Mouse (Mus musculus): ENCODE measurements at regions not wholly inside any gene's neighbourhood (a gene's known extent, or its start where the extent isn't known, plus 50 kb on each side); places are given as distances from the start of the nearest gene placed in this dataset.

DNA sequence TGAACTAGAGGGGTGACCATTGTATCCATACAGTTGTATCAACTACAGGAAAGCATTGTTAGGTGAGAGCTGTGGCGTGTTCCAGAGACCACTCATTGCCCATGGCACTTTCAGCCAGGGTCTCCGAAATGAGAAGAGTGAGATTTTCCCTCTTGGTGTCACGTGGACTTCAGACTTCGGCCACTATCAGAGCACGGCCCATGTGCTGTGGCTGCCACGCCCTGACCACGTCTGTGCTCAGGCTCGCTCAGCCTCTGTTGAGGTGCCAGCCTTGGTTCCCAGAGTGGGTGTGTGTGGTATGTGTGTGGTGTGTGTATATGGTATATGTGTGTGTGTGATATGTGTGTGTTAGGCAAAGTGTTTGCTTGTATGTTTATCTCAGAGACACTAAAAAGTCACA, 144.6 kb downstream of the Enc1 start:
- H3K36me3 ChIP-seq (ENCODE audit: control insufficient read depth, insufficient read depth, low read length): no peaks in the 10 kb centered on the region
- ATAC-seq (ENCODE audit: low read depth) (no peak), DNase-seq (ENCODE audit: low spot score) (no peak)
- no peak overlapping the region for H3K27ac ChIP-seq (replicated peaks; ENCODE audit: low read depth, low read length)
- H3K27me3 ChIP-seq (replicated peaks; ENCODE audit: control insufficient read depth, insufficient read depth, low read length): no peaks in the 10 kb centered on the region
- no peak overlapping the region for H3K4me3 ChIP-seq (ENCODE audit: low read depth, low read length)
- H3K9ac ChIP-seq (ENCODE audit: low read depth, low read length): no peak overlapping the region
- H3K4me1 ChIP-seq (ENCODE audit: control insufficient read depth, insufficient read depth, low read length): peaks cover 18% of the 10 kb centered on the region
- 96% methylated on average over 8 of the region's 8 CpGs for WGBS
- no peak overlapping the region for H3K4me2 ChIP-seq (ENCODE audit: low read depth, low read length)
- H3K9me3 ChIP-seq (ENCODE audit: control insufficient read depth, low read length): no peaks in the 10 kb centered on the region

GRCm38 (mm10) chr13:97384091-97384777, 143.3 kb downstream of the Enc1 start:
- whole genome bisulfite sequencing: 65% methylated on average over 16 of the region's 16 CpGs
- Histone ChIP-seq H3K27me3 (replicated peaks; ENCODE audit: control insufficient read depth, insufficient read depth, low read length) (no peaks in the 10 kb centered on the region), H3K9ac (ENCODE audit: low read depth, low read length) (no peak overlapping the region), H3K9me3 (ENCODE audit: control insufficient read depth, low read length) (no peaks in the 10 kb centered on the region), H3K36me3 (ENCODE audit: control insufficient read depth, insufficient read depth, low read length) (no peaks in the 10 kb centered on the region), H3K27ac (replicated peaks; ENCODE audit: low read depth, low read length) (no peak overlapping the region), H3K4me2 (ENCODE audit: low read depth, low read length) (no peak overlapping the region), H3K4me1 (ENCODE audit: control insufficient read depth, insufficient read depth, low read length) (peaks cover 16% of the 10 kb centered on the region), H3K4me3 (ENCODE audit: low read depth, low read length) (no peak overlapping the region)
- ATAC-seq (ENCODE audit: low read depth): no peak
- DNase-seq (ENCODE audit: low spot score): no peak

GRCm38 (mm10) chr13:97383351-97383750, 142.4 kb downstream of the Enc1 start:
- no peak for ATAC-seq (ENCODE audit: low read depth)
- peaks cover 9% of the 10 kb centered on the region; the same call in 1 of the 2 replicates for H3K4me1 ChIP-seq (ENCODE audit: control insufficient read depth, insufficient read depth, low read length)
- no peaks in the 10 kb centered on the region for H3K36me3 ChIP-seq (ENCODE audit: control insufficient read depth, insufficient read depth, low read length)
- peak; percentile 70 for DNase-seq (ENCODE audit: low spot score)
- WGBS: 22% methylated on average over 4 of the region's 4 CpGs
- no peak overlapping the region for H3K27ac ChIP-seq (replicated peaks; ENCODE audit: low read depth, low read length)
- H3K4me2 ChIP-seq (ENCODE audit: low read depth, low read length): no peak overlapping the region
- no peaks in the 10 kb centered on the region for H3K9me3 ChIP-seq (ENCODE audit: control insufficient read depth, low read length)
- H3K9ac ChIP-seq (ENCODE audit: low read depth, low read length): no peak overlapping the region
- no peaks in the 10 kb centered on the region for H3K27me3 ChIP-seq (replicated peaks; ENCODE audit: control insufficient read depth, insufficient read depth, low read length)
- no peak overlapping the region for H3K4me3 ChIP-seq (ENCODE audit: low read depth, low read length)

GRCm38 (mm10) chr13:97380366-97380765, 139.5 kb downstream of the Enc1 start:
- whole genome bisulfite sequencing: 66% methylated on average over 11 of the region's 11 CpGs

DNA sequence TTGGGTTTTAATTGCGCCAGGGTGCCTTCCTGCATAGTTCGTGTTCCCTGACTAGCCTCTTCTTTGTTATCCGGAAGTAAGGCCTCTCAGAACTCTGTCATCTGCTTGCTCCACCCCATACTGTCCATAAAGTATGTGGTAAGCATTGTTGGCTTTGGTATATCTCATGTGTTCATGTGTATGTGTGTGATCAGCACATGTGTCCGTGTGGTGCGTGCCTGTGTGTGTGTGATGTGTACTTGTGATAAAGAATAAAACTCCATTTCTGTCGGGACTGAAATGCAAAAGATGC, 135.3 kb downstream of the Enc1 start:
- Histone ChIP-seq H3K9ac (ENCODE audit: low read depth, low read length) (no peak overlapping the region), H3K27ac (replicated peaks; ENCODE audit: low read depth, low read length) (no peak overlapping the region), H3K4me3 (ENCODE audit: low read depth, low read length) (no peak overlapping the region), H3K4me2 (ENCODE audit: low read depth, low read length) (no peak overlapping the region), H3K27me3 (replicated peaks; ENCODE audit: control insufficient read depth, insufficient read depth, low read length) (no peaks in the 10 kb centered on the region), H3K9me3 (ENCODE audit: control insufficient read depth, low read length) (no peaks in the 10 kb centered on the region), H3K36me3 (ENCODE audit: control insufficient read depth, insufficient read depth, low read length) (no peaks in the 10 kb centered on the region), H3K4me1 (ENCODE audit: control insufficient read depth, insufficient read depth, low read length) (0 out of 2 replicates have a peak, but pooled peaks cover 3% of the 10 kb centered on the region)
- ATAC-seq (ENCODE audit: low read depth) (peak; percentile 48; the same call in 1 of the 2 replicates), DNase-seq (ENCODE audit: low spot score) (no peak)
- WGBS: 51% methylated on average over 6 of the region's 6 CpGs

More at GRCm38 (mm10) chr13:97380366-97380765, 139.5 kb downstream of the Enc1 start:
- DNase-seq (ENCODE audit: low spot score) (peak; percentile 35), ATAC-seq (ENCODE audit: low read depth) (no peak)
- Histone ChIP-seq H3K36me3 (ENCODE audit: control insufficient read depth, insufficient read depth, low read length) (no peaks in the 10 kb centered on the region), H3K27ac (replicated peaks; ENCODE audit: low read depth, low read length) (no peak overlapping the region), H3K4me3 (ENCODE audit: low read depth, low read length) (no peak overlapping the region), H3K4me1 (ENCODE audit: control insufficient read depth, insufficient read depth, low read length) (0 out of 2 replicates have a peak, but pooled peaks cover 11% of the 10 kb centered on the region), H3K4me2 (ENCODE audit: low read depth, low read length) (no peak overlapping the region), H3K9me3 (ENCODE audit: control insufficient read depth, low read length) (no peaks in the 10 kb centered on the region), H3K27me3 (replicated peaks; ENCODE audit: control insufficient read depth, insufficient read depth, low read length) (no peaks in the 10 kb centered on the region), H3K9ac (ENCODE audit: low read depth, low read length) (no peak overlapping the region)

- H3K9me3 ChIP-seq (ENCODE audit: control insufficient read depth, low read length): no peaks in the 10 kb centered on the region
- peak; percentile 42 for DNase-seq (ENCODE audit: low spot score)
- H3K27me3 ChIP-seq (replicated peaks; ENCODE audit: control insufficient read depth, insufficient read depth, low read length): no peaks in the 10 kb centered on the region
- H3K4me1 ChIP-seq (ENCODE audit: control insufficient read depth, insufficient read depth, low read length): 0 out of 2 replicates have a peak, but pooled peaks cover 3% of the 10 kb centered on the region
- no peak overlapping the region for H3K9ac ChIP-seq (ENCODE audit: low read depth, low read length)
- H3K4me3 ChIP-seq (ENCODE audit: low read depth, low read length): no peak overlapping the region
- H3K4me2 ChIP-seq (ENCODE audit: low read depth, low read length): no peak overlapping the region
- no peak overlapping the region for H3K27ac ChIP-seq (replicated peaks; ENCODE audit: low read depth, low read length)
- H3K36me3 ChIP-seq (ENCODE audit: control insufficient read depth, insufficient read depth, low read length): no peaks in the 10 kb centered on the region
- 0 out of 2 replicates have a peak, but pooled peaks have one; percentile 47 for ATAC-seq (ENCODE audit: low read depth)
- 37% methylated on average over 14 of the region's 14 CpGs for WGBS
Observed at GRCm38 (mm10) chr13:97375501-97376231, 134.8 kb downstream of the Enc1 start.

DNA sequence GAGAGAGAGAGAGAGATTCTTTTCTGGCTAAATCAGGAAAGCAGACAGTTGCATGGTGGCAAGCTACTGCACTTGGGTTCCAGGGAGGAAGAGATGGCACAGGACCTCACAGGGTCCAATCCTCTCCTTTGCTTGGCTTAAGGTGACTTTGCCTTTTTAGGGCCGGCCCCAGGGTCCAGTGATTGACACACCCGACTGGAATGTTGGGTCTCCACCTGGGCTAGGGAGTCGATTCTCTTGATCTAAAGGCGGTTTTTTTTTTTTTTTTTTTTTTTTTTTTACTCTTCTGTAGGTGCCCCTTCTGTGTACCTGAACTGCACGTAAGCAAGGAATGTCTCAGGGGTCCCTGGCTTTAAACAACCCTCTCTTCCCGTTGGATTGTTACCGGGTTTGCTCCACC, 131.4 kb downstream of the Enc1 start:
- WGBS: 40% methylated on average over 7 of the region's 7 CpGs
- Histone ChIP-seq H3K4me1 (ENCODE audit: control insufficient read depth, insufficient read depth, low read length) (0 out of 2 replicates have a peak, but pooled peaks cover 3% of the 10 kb centered on the region), H3K36me3 (ENCODE audit: control insufficient read depth, insufficient read depth, low read length) (no peaks in the 10 kb centered on the region), H3K4me3 (ENCODE audit: low read depth, low read length) (no peak overlapping the region), H3K27ac (replicated peaks; ENCODE audit: low read depth, low read length) (no peak overlapping the region), H3K27me3 (replicated peaks; ENCODE audit: control insufficient read depth, insufficient read depth, low read length) (no peaks in the 10 kb centered on the region; the same call in 1 of the 2 replicates), H3K4me2 (ENCODE audit: low read depth, low read length) (no peak overlapping the region), H3K9me3 (ENCODE audit: control insufficient read depth, low read length) (no peaks in the 10 kb centered on the region), H3K9ac (ENCODE audit: low read depth, low read length) (no peak overlapping the region)
- no peak for DNase-seq (ENCODE audit: low spot score)
- ATAC-seq (ENCODE audit: low read depth): no peak

DNA sequence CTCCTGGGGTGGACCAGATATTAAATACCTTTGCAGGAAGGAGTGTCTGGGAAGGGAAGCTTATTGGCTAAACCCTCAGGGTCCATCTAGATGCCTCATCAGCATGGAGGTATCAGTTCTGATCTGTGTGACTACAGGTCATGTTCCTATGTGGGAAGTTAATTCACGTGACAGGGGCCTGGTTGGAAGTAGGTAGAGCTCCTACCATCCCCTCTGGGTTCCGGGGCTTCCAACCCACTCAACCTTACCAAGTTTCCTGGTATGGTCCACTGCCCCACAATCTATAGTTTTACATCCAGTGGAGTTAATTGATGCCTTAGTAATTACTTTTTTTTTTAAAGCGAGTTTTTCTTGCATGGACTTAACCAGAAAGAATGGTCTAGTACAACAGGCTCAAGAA, 130.3 kb downstream of the Enc1 start:
- DNase-seq (ENCODE audit: low spot score): no peak
- no peaks in the 10 kb centered on the region for H3K9me3 ChIP-seq (ENCODE audit: control insufficient read depth, low read length)
- no peaks in the 10 kb centered on the region for H3K36me3 ChIP-seq (ENCODE audit: control insufficient read depth, insufficient read depth, low read length)
- H3K4me3 ChIP-seq (ENCODE audit: low read depth, low read length): no peak overlapping the region
- H3K4me2 ChIP-seq (ENCODE audit: low read depth, low read length): no peak overlapping the region
- no peaks in the 10 kb centered on the region; the same call in 1 of the 2 replicates for H3K27me3 ChIP-seq (replicated peaks; ENCODE audit: control insufficient read depth, insufficient read depth, low read length)
- H3K27ac ChIP-seq (replicated peaks; ENCODE audit: low read depth, low read length): no peak overlapping the region
- H3K4me1 ChIP-seq (ENCODE audit: control insufficient read depth, insufficient read depth, low read length): 0 out of 2 replicates have a peak, but pooled peaks cover 3% of the 10 kb centered on the region
- no peak overlapping the region for H3K9ac ChIP-seq (ENCODE audit: low read depth, low read length)
- WGBS: 94% methylated on average over 3 of the region's 3 CpGs
- no peak for ATAC-seq (ENCODE audit: low read depth)

Measured in embryonic facial prominence, embryonic 14.5 days (tissue).